ENCODE assay signal across 7 mouse cellular contexts in the genomic region with DNA sequence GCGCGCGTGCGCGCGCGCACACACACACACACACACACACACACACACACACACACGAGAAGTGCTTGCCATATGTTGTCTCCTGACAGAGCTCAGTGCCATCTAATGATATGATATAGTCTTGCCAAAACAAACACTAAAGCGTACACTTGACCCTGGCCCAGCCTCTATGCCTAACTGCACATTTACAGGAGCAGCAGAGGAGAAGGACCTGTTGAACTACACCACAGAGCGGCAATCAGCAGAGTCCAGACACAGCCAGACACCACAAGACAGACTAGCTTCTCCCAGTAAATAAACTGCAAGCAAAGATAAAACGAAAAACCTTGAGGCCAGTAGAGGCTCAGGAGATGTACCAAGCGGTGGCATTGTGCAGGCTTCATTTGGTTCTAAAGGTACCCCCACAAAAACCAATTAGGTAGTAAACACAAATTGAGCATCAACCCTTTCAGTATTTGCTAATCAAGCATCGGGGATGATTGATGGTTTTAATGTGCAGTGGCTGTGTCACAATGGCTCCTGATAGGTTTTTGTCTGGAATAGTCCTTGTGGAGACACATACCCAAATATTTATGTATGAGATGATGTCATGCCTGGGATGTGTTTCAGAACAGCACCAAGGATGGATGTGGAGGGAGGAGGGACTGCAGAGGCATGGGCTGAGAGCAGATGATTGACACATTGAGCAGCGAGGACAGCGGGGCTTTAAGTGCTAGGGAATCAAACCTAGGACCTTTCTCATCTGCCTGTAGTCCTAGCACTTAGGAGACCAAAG.
DNase-seq lines count a peak whose midpoint lies in the region; ATAC-seq and TF ChIP-seq lines count a peak whose summit lies in the region.

No protein-coding gene starts in this region.

- peak; percentile 53 for TF ChIP-seq CTCF in lung, adult 2 months (IDR thresholded peaks at IDR 0.05; ENCODE audit: insufficient read depth, low read length)

- H3K4me1 ChIP-seq in lung, adult 2 months (ENCODE audit: control insufficient read depth, insufficient read depth, low read length) = peaks cover 29% of the 10 kb centered on the region
- H3K4me1 ChIP-seq in embryonic facial prominence, embryonic 14.5 days (ENCODE audit: control insufficient read depth, insufficient read depth, low read length) = peaks cover 30% of the 10 kb centered on the region
- peaks cover 20% of the 10 kb centered on the region for H3K4me1 ChIP-seq in liver, embryonic 11.5 days (replicated peaks; ENCODE audit: control insufficient read depth, insufficient read depth, low read length)
- H3K4me1 ChIP-seq in stomach, embryonic 16.5 days (ENCODE audit: control insufficient read depth, insufficient read depth, low read length) = peaks cover 26% of the 10 kb centered on the region

- no peak overlapping the region for H3K9ac ChIP-seq in embryonic facial prominence, embryonic 14.5 days (ENCODE audit: low read depth, low read length)
- no peak overlapping the region for H3K9ac ChIP-seq in liver, embryonic 11.5 days (ENCODE audit: low read depth, low read length)
- H3K9ac ChIP-seq in stomach, embryonic 16.5 days (ENCODE audit: low read length) = peak overlapping the region; percentile 36; the same call in 1 of the 2 replicates

- no peak overlapping the region; the same call in 1 of the 2 replicates for H3K27ac ChIP-seq in embryonic facial prominence, embryonic 14.5 days (replicated peaks; ENCODE audit: low read depth, low read length)
- 0 out of 2 replicates have a peak overlapping the region, but pooled peaks have one; percentile 19 for H3K27ac ChIP-seq in liver, embryonic 11.5 days (ENCODE audit: low read depth, low read length)
- peak overlapping the region; percentile 72 for H3K27ac ChIP-seq in stomach, embryonic 16.5 days (ENCODE audit: low read length)

- H3K4me3 ChIP-seq in lung, adult 2 months (replicated peaks; ENCODE audit: extremely low read depth, low read depth, low read length) = no peak overlapping the region
- H3K4me3 ChIP-seq in embryonic facial prominence, embryonic 14.5 days (ENCODE audit: low read depth, low read length) = no peak overlapping the region
- H3K4me3 ChIP-seq in liver, embryonic 11.5 days (ENCODE audit: low read depth, low read length) = no peak overlapping the region
- no peak overlapping the region for H3K4me3 ChIP-seq in stomach, embryonic 16.5 days (replicated peaks; ENCODE audit: low read length)

- ATAC-seq in embryonic facial prominence, embryonic 14.5 days (ENCODE audit: low read depth) = no peak
- ATAC-seq in liver, embryonic 11.5 days (replicated peaks; ENCODE audit: low FRiP score) = peak; percentile 90
- ATAC-seq in stomach, embryonic 16.5 days (ENCODE audit: insufficient read depth, low FRiP score) = peak; percentile 77

- TF ChIP-seq POLR2A in lung, adult 2 months (IDR thresholded peaks at IDR 0.05; ENCODE audit: borderline replicate concordance, extremely low read depth, low read depth, low read length) = no peak

- no peak for DNase-seq in lung, adult 2 months
- no peak for DNase-seq in lung, postnatal 14 days
- DNase-seq in embryonic facial prominence, embryonic 14.5 days (ENCODE audit: low spot score) = peak; percentile 61
- no peak for DNase-seq in liver, embryonic 11.5 days (ENCODE audit: low spot score)
- DNase-seq in right cerebral cortex, adult 2 months (ENCODE audit: low spot score in 2 of 2) = no peak
- no peak for DNase-seq in urinary bladder, postnatal 25 days (ENCODE audit: low spot score)

- no peaks in the 10 kb centered on the region for H3K27me3 ChIP-seq in embryonic facial prominence, embryonic 14.5 days (replicated peaks; ENCODE audit: control insufficient read depth, insufficient read depth, low read length)
- no peaks in the 10 kb centered on the region; the same call in 1 of the 2 replicates for H3K27me3 ChIP-seq in liver, embryonic 11.5 days (replicated peaks; ENCODE audit: control insufficient read depth, insufficient read depth, low read length)
- H3K27me3 ChIP-seq in stomach, embryonic 16.5 days (ENCODE audit: control insufficient read depth, insufficient read depth, low read length) = no peaks in the 10 kb centered on the region

- 70% methylated on average over 15 of the region's 15 CpGs for WGBS in lung, adult 2 months
- 78% methylated on average over 15 of the region's 15 CpGs for WGBS in embryonic facial prominence, embryonic 14.5 days
- WGBS in liver, embryonic 11.5 days = 67% methylated on average over 15 of the region's 15 CpGs
- 72% methylated on average over 15 of the region's 15 CpGs for WGBS in stomach, embryonic 16.5 days

- H3K4me2 ChIP-seq in embryonic facial prominence, embryonic 14.5 days (ENCODE audit: low read depth, low read length) = no peak overlapping the region
- no peak overlapping the region for H3K4me2 ChIP-seq in liver, embryonic 11.5 days
- H3K4me2 ChIP-seq in stomach, embryonic 16.5 days (ENCODE audit: low read depth, low read length) = no peak overlapping the region

- 0 out of 2 replicates have a peak, but pooled peaks cover 4% of the 10 kb centered on the region for H3K36me3 ChIP-seq in embryonic facial prominence, embryonic 14.5 days (ENCODE audit: control insufficient read depth, insufficient read depth, low read length)
- H3K36me3 ChIP-seq in liver, embryonic 11.5 days (ENCODE audit: control insufficient read depth, insufficient read depth, low read length) = no peaks in the 10 kb centered on the region
- 0 out of 2 replicates have a peak, but pooled peaks cover 4% of the 10 kb centered on the region for H3K36me3 ChIP-seq in stomach, embryonic 16.5 days (ENCODE audit: control insufficient read depth, insufficient read depth, low read length)

- H3K9me3 ChIP-seq in embryonic facial prominence, embryonic 14.5 days (ENCODE audit: control insufficient read depth, low read length) = 0 out of 2 replicates have a peak, but pooled peaks cover 4% of the 10 kb centered on the region
- H3K9me3 ChIP-seq in liver, embryonic 11.5 days (ENCODE audit: control insufficient read depth, low read length) = no peaks in the 10 kb centered on the region
- H3K9me3 ChIP-seq in stomach, embryonic 16.5 days (replicated peaks; ENCODE audit: control insufficient read depth, low read length) = no peaks in the 10 kb centered on the region
